Mouse (Mus musculus): ENCODE results near the gene Gm10570. TPM values are rescaled to one million over a fixed set of nuclear protein-coding genes. Genes with fewer than 3 reads are reported as not detected.

The Gm10570 gene
- polyA plus RNA-seq, 1 experiment from 2014 or later, result 0.63 TPM

DNA sequence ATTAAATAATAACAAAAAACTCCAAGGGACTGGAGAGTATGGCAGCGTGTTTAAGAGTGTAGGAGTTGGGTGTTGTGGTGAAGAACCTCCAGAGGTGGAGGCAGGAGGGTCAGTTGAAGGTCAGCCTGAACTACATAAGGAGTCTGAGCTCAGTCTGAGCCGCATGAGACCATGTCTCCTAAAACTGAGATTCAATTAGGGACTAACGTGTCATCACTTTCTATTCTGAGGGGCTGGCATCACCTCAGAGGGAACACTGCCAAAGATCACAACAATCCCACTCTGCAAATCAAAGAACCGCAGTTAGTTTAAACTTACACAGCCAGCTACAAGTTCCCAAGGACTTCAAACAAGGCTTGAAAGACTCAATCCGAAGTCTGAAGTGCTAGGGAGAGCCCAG, 15.1 kb upstream of the Gm10570 start:
- 65% methylated on average over 5 of the region's 5 CpGs for WGBS
- H3K4me2 ChIP-seq (ENCODE audit: low read length), result no peak overlapping the region
- no peak overlapping the region for H3K4me3 ChIP-seq (ENCODE audit: low read depth, low read length)
- DNase-seq (ENCODE audit: low spot score), result no peak
- H3K9me3 ChIP-seq (replicated peaks; ENCODE audit: control insufficient read depth, low read length), result no peaks in the 10 kb centered on the region
- H3K27me3 ChIP-seq (replicated peaks; ENCODE audit: control insufficient read depth, insufficient read depth, low read length), result no peaks in the 10 kb centered on the region
- H3K36me3 ChIP-seq (ENCODE audit: control insufficient read depth, insufficient read depth, low read length), result peaks cover 86% of the 10 kb centered on the region
- no peak for ATAC-seq
- H3K27ac ChIP-seq (ENCODE audit: low read depth, low read length), result no peak overlapping the region
- H3K4me1 ChIP-seq (ENCODE audit: control insufficient read depth, insufficient read depth, low read length), result no peaks in the 10 kb centered on the region
- H3K9ac ChIP-seq (ENCODE audit: low read length), result no peak overlapping the region

DNA sequence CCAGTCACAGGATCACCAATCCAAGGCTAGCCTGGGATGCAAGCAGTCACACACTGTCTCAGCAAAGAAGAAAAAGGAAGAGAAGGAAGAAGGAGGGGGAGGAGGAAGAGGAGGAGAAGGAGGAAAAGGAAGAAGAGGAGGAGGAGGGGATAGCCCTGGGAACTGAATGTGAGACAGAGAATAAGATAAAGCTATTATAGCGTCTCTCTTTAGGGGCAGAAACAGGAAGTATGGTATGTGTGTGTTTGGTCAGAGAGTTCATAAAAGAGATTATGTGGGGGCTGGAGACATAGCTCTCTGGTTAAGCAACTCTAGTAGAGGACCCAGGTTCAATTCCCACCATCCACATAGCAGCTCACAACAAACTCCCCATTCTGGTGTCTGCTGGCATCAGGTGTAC, 14.7 kb upstream of the Gm10570 start:
- H3K27ac ChIP-seq (ENCODE audit: low read depth, low read length), result no peak overlapping the region
- ATAC-seq, result no peak
- H3K36me3 ChIP-seq (ENCODE audit: control insufficient read depth, insufficient read depth, low read length), result peaks cover 87% of the 10 kb centered on the region
- no peaks in the 10 kb centered on the region for H3K27me3 ChIP-seq (replicated peaks; ENCODE audit: control insufficient read depth, insufficient read depth, low read length)
- no peak overlapping the region for H3K4me3 ChIP-seq (ENCODE audit: low read depth, low read length)
- 84% methylated on average over 1 of the region's 1 CpGs for WGBS
- H3K4me1 ChIP-seq (ENCODE audit: control insufficient read depth, insufficient read depth, low read length), result no peaks in the 10 kb centered on the region
- no peak for DNase-seq (ENCODE audit: low spot score)
- H3K9ac ChIP-seq (ENCODE audit: low read length), result no peak overlapping the region
- no peak overlapping the region for H3K4me2 ChIP-seq (ENCODE audit: low read length)
- no peaks in the 10 kb centered on the region for H3K9me3 ChIP-seq (replicated peaks; ENCODE audit: control insufficient read depth, low read length)

- no peak overlapping the region for H3K27ac ChIP-seq (ENCODE audit: low read depth, low read length)
- DNase-seq (ENCODE audit: low spot score) (no peak), ATAC-seq (no peak)
- H3K4me3 ChIP-seq (ENCODE audit: low read depth, low read length), result no peak overlapping the region
- peaks cover 87% of the 10 kb centered on the region for H3K36me3 ChIP-seq (ENCODE audit: control insufficient read depth, insufficient read depth, low read length)
- H3K4me1 ChIP-seq (ENCODE audit: control insufficient read depth, insufficient read depth, low read length), result no peaks in the 10 kb centered on the region
- H3K27me3 ChIP-seq (replicated peaks; ENCODE audit: control insufficient read depth, insufficient read depth, low read length), result no peaks in the 10 kb centered on the region
- no peak overlapping the region for H3K4me2 ChIP-seq (ENCODE audit: low read length)
- H3K9ac ChIP-seq (ENCODE audit: low read length), result no peak overlapping the region
- no peaks in the 10 kb centered on the region for H3K9me3 ChIP-seq (replicated peaks; ENCODE audit: control insufficient read depth, low read length)
- WGBS, result 83% methylated on average over 7 of the region's 7 CpGs
Observed at GRCm38 (mm10) chr4:130322567-130322966, 14.1 kb upstream of the Gm10570 start.

DNA sequence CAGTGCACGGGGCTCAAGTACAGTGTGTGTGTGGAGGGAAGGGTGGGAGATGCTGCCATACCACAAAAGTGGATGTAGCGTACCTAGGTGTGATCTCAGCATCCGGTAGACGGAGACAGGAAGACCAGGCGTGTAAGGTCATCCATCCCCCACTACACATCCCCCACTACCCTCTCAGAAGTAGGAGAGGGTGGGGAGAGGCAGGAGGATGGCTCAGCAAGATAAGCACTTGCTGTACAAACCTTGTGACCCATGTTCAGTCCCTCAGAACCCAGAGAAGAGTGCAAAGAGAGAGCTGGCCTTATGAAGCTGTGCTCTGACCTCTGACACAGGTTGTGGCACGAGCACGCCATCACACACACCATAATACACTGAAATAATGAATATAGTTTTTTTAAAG, 13.2 kb upstream of the Gm10570 start:
- no peak overlapping the region for H3K4me2 ChIP-seq (ENCODE audit: low read length)
- no peak overlapping the region for H3K4me3 ChIP-seq (ENCODE audit: low read depth, low read length)
- no peak overlapping the region for H3K27ac ChIP-seq (ENCODE audit: low read depth, low read length)
- no peaks in the 10 kb centered on the region for H3K27me3 ChIP-seq (replicated peaks; ENCODE audit: control insufficient read depth, insufficient read depth, low read length)
- DNase-seq (ENCODE audit: low spot score) (no peak), ATAC-seq (no peak)
- peaks cover 79% of the 10 kb centered on the region for H3K36me3 ChIP-seq (ENCODE audit: control insufficient read depth, insufficient read depth, low read length)
- WGBS, result 93% methylated on average over 7 of the region's 7 CpGs
- no peaks in the 10 kb centered on the region for H3K4me1 ChIP-seq (ENCODE audit: control insufficient read depth, insufficient read depth, low read length)
- H3K9ac ChIP-seq (ENCODE audit: low read length), result no peak overlapping the region
- H3K9me3 ChIP-seq (replicated peaks; ENCODE audit: control insufficient read depth, low read length), result no peaks in the 10 kb centered on the region

GRCm38 (mm10) chr4:130319564-130319963, 11.1 kb upstream of the Gm10570 start:
- no peaks in the 10 kb centered on the region for H3K4me1 ChIP-seq (ENCODE audit: control insufficient read depth, insufficient read depth, low read length)
- H3K9ac ChIP-seq (ENCODE audit: low read length), result no peak overlapping the region
- no peak overlapping the region for H3K4me3 ChIP-seq (ENCODE audit: low read depth, low read length)
- H3K9me3 ChIP-seq (replicated peaks; ENCODE audit: control insufficient read depth, low read length), result no peaks in the 10 kb centered on the region
- H3K36me3 ChIP-seq (ENCODE audit: control insufficient read depth, insufficient read depth, low read length), result peaks cover 75% of the 10 kb centered on the region
- no peak overlapping the region for H3K27ac ChIP-seq (ENCODE audit: low read depth, low read length)
- H3K27me3 ChIP-seq (replicated peaks; ENCODE audit: control insufficient read depth, insufficient read depth, low read length), result no peaks in the 10 kb centered on the region
- ATAC-seq (no peak), DNase-seq (ENCODE audit: low spot score) (no peak)
- WGBS, result 83% methylated on average over 7 of the region's 7 CpGs
- no peak overlapping the region for H3K4me2 ChIP-seq (ENCODE audit: low read length)

DNA sequence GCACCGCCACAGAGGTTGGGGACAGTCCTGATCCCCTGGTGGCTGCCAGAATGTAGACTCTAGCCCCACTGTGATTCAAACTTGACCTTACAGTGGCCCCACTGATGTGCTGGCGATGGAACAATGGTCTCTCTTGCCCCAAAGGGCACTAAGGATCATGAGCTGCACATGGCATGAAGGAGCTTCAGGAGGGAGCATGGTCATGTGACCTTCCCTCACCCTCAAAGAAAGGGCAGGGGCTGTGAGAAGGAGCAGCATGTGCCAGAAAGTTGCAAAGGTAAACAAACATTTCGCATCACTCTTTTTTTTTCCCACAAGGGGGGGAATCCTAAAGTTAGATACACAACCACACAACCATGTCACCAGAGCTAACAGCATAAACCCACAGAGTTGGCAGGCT, 9.6 kb upstream of the Gm10570 start:
- H3K27me3 ChIP-seq (replicated peaks; ENCODE audit: control insufficient read depth, insufficient read depth, low read length), result no peaks in the 10 kb centered on the region
- H3K9me3 ChIP-seq (replicated peaks; ENCODE audit: control insufficient read depth, low read length), result no peaks in the 10 kb centered on the region
- DNase-seq (ENCODE audit: low spot score), result no peak
- ATAC-seq, result no peak
- no peak overlapping the region for H3K4me3 ChIP-seq (ENCODE audit: low read depth, low read length)
- H3K4me1 ChIP-seq (ENCODE audit: control insufficient read depth, insufficient read depth, low read length), result no peaks in the 10 kb centered on the region
- H3K36me3 ChIP-seq (ENCODE audit: control insufficient read depth, insufficient read depth, low read length), result peaks cover 75% of the 10 kb centered on the region
- WGBS, result 82% methylated on average over 3 of the region's 3 CpGs
- H3K9ac ChIP-seq (ENCODE audit: low read length), result no peak overlapping the region
- no peak overlapping the region for H3K27ac ChIP-seq (ENCODE audit: low read depth, low read length)
- H3K4me2 ChIP-seq (ENCODE audit: low read length), result no peak overlapping the region

- Histone ChIP-seq H3K4me3 (ENCODE audit: low read depth, low read length) (no peak overlapping the region), H3K9me3 (replicated peaks; ENCODE audit: control insufficient read depth, low read length) (no peaks in the 10 kb centered on the region), H3K9ac (ENCODE audit: low read length) (no peak overlapping the region), H3K4me1 (ENCODE audit: control insufficient read depth, insufficient read depth, low read length) (no peaks in the 10 kb centered on the region), H3K4me2 (ENCODE audit: low read length) (no peak overlapping the region), H3K27me3 (replicated peaks; ENCODE audit: control insufficient read depth, insufficient read depth, low read length) (no peaks in the 10 kb centered on the region), H3K36me3 (ENCODE audit: control insufficient read depth, insufficient read depth, low read length) (peaks cover 62% of the 10 kb centered on the region), H3K27ac (ENCODE audit: low read depth, low read length) (no peak overlapping the region)
- no peak for DNase-seq (ENCODE audit: low spot score)
- no peak for ATAC-seq
- WGBS, result 84% methylated on average over 10 of the region's 10 CpGs
Observed at GRCm38 (mm10) chr4:130316691-130317090, 8.2 kb upstream of the Gm10570 start.

GRCm38 (mm10) chr4:130315771-130316527, 7.5 kb upstream of the Gm10570 start:
- H3K36me3 ChIP-seq (ENCODE audit: control insufficient read depth, insufficient read depth, low read length), result peaks cover 57% of the 10 kb centered on the region
- H3K4me2 ChIP-seq (ENCODE audit: low read length), result no peak overlapping the region
- no peak overlapping the region; the same call in 1 of the 2 replicates for H3K9ac ChIP-seq (ENCODE audit: low read length)
- no peak overlapping the region for H3K27ac ChIP-seq (ENCODE audit: low read depth, low read length)
- H3K27me3 ChIP-seq (replicated peaks; ENCODE audit: control insufficient read depth, insufficient read depth, low read length), result 0 out of 2 replicates have a peak, but pooled peaks cover 4% of the 10 kb centered on the region
- WGBS, result 83% methylated on average over 13 of the region's 13 CpGs
- DNase-seq (ENCODE audit: low spot score) (no peak), ATAC-seq (no peak)
- H3K9me3 ChIP-seq (replicated peaks; ENCODE audit: control insufficient read depth, low read length), result no peaks in the 10 kb centered on the region
- no peaks in the 10 kb centered on the region for H3K4me1 ChIP-seq (ENCODE audit: control insufficient read depth, insufficient read depth, low read length)
- H3K4me3 ChIP-seq (ENCODE audit: low read depth, low read length), result no peak overlapping the region

- Histone ChIP-seq H3K9ac (ENCODE audit: low read length) (no peak overlapping the region), H3K4me2 (ENCODE audit: low read length) (no peak overlapping the region), H3K9me3 (replicated peaks; ENCODE audit: control insufficient read depth, low read length) (no peaks in the 10 kb centered on the region), H3K4me3 (ENCODE audit: low read depth, low read length) (no peak overlapping the region), H3K27ac (ENCODE audit: low read depth, low read length) (no peak overlapping the region), H3K4me1 (ENCODE audit: control insufficient read depth, insufficient read depth, low read length) (no peaks in the 10 kb centered on the region), H3K27me3 (replicated peaks; ENCODE audit: control insufficient read depth, insufficient read depth, low read length) (peaks cover 14% of the 10 kb centered on the region), H3K36me3 (ENCODE audit: control insufficient read depth, insufficient read depth, low read length) (peaks cover 37% of the 10 kb centered on the region)
- 89% methylated on average over 4 of the region's 4 CpGs for WGBS
- DNase-seq (ENCODE audit: low spot score) (no peak), ATAC-seq (no peak)
Observed at GRCm38 (mm10) chr4:130313552-130313951, 5.1 kb upstream of the Gm10570 start.
